Mouse (Mus musculus): Measurements from ENCODE around the gene Kcnip2. TPM values are rescaled to one million over a fixed set of nuclear protein-coding genes. Genes with fewer than 3 reads are reported as not detected.

Kcnip2 gene
- polyA plus RNA-seq (2012; fragmentation: generic; extraction: Trizol) = not detected
- long read RNA-seq, experiment 1 = 0 reads
- long read RNA-seq, experiment 2 = 0 reads

DNA sequence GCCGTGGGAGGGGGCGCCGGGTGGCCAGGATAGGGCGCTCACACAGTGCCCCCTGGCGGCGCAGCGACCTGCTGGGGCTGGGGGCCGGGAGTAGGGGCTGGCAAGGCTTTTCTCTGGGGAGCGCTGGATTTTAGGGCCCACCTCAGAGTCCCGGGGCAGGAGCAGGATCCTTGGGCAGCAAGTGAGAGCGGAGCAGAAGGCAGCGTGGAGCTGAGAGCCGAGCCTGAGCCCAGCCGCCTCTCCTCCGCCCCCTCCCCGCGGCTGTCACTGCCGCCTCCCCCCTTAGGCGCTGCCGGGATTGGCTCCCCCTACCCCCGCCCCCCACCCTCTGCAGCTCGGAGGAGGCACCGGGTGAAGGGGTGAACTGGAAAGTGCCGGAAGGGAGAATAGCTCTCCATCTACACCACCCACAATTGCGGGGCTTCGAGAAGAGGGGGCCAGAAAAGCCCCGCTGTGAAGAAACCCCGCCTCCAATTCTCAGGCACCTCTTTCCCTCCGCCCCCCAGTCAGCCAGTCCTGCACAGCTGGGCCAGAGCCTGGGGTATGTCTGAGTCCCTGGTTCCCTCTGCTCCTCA lies at the start of gene Kcnip2:
Gene Kcnip2, minus strand, starts transcription at position 231 of the 575 bp plus-strand sequence.
- Histone ChIP-seq H3K4me3 (ENCODE audit: insufficient read depth, poor library complexity, severe bottlenecking) (no peak within 1 kb of the TSS), H3K79me3 (ENCODE audit: low read depth) (no peaks in the 10 kb centered on the region), H3ac (ENCODE audit: control insufficient read depth, insufficient read length, low read depth) (no peak within 1 kb of the TSS), H3K36me3 (ENCODE audit: control insufficient read depth, insufficient read depth) (no peaks in the 10 kb centered on the region), H3K27me3 (ENCODE audit: control insufficient read depth, insufficient read depth, insufficient read length) (peaks cover 6% of the 10 kb centered on the region), H3K79me2 (ENCODE audit: control insufficient read depth, insufficient read depth) (no peaks in the 10 kb centered on the region)
- no peak for TF ChIP-seq CTCF (IDR thresholded peaks at IDR 0.05; ENCODE audit: control insufficient read depth, insufficient read depth, insufficient read length)
- TF ChIP-seq FOSL1 (IDR thresholded peaks at IDR 0.05; ENCODE audit: insufficient read depth, low read length, poor library complexity, severe bottlenecking) = no peak

DNA sequence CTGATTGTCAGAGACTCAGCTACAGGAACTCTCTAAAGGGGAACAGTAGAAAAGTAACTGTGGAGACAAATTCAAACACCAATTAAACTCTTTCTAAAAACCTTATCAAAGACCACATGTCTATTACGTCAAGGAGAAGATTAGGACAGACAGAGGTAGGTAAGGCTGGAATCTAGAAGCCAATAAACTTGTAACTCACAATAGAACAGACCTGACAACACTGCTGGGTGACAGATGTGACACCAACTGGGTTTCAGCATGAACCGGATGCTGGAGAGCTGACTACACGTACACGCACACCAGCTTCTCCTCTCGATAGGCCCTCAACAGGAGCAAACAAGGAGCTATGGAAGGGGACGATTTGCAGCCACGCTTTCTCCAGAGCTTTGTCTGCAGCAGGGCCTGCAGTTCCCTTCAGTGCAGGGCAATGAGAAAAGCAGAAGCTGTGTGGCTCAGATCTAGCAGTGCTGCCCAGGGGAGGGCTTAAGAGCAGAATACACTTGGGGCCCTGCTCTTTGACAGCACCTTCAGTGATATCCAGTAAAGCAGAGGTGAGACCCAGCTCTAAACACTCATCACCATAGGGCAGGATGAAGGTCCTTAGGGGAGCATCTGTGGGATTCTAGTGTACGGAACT lies 39.5 kb upstream of the Kcnip2 start:
- no peaks in the 10 kb centered on the region for H3K79me2 ChIP-seq (ENCODE audit: control insufficient read depth, insufficient read depth)
- no peaks in the 10 kb centered on the region for H3K27me3 ChIP-seq (ENCODE audit: control insufficient read depth, insufficient read depth, insufficient read length)
- H3ac ChIP-seq (ENCODE audit: control insufficient read depth, insufficient read length, low read depth) = no peak overlapping the region
- no peaks in the 10 kb centered on the region for H3K36me3 ChIP-seq (ENCODE audit: control insufficient read depth, insufficient read depth)
- TF ChIP-seq USF1 (IDR thresholded peaks at IDR 0.05; ENCODE audit: low read depth) = no peak
- no peak for TF ChIP-seq MYOG (IDR thresholded peaks at IDR 0.05; ENCODE audit: control insufficient read depth, extremely low read depth, insufficient read length)
- no peak for TF ChIP-seq FOSL1 (IDR thresholded peaks at IDR 0.05; ENCODE audit: insufficient read depth, low read length, poor library complexity, severe bottlenecking)
- TF ChIP-seq CEBPB (IDR thresholded peaks at IDR 0.05; ENCODE audit: low read depth) = no peak
- TF ChIP-seq MYOD1 (IDR thresholded peaks at IDR 0.05; ENCODE audit: control insufficient read depth, insufficient read length, low read depth) = no peak
- no peak for TF ChIP-seq MAX (IDR thresholded peaks at IDR 0.05)
- TF ChIP-seq CTCF (IDR thresholded peaks at IDR 0.05; ENCODE audit: control insufficient read depth, insufficient read depth, insufficient read length) = no peak
- H3K79me3 ChIP-seq (ENCODE audit: low read depth) = no peaks in the 10 kb centered on the region
- no peak overlapping the region for H3K4me3 ChIP-seq (ENCODE audit: insufficient read depth, poor library complexity, severe bottlenecking)

DNA sequence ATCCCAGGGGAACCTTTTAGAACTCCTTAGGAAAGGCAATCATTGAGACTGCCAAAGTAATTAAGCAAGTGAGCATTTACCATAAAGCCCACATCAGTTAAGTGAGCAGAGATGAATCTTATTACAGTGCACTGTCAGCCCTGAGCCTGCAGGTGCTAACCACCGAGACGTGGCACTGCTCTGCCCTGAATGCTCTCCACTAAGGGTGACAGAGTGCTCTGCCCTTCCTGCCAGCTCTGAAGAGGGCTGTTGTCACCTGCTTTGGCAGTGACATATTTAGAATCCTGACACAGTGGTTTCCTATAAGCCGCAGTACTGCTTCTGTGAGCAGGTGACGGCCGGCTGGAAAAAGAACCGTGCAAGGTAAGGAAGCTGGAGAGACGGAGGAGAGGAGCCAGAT lies 38.7 kb upstream of the Kcnip2 start:
- no peak for TF ChIP-seq CTCF (IDR thresholded peaks at IDR 0.05; ENCODE audit: control insufficient read depth, insufficient read depth, insufficient read length)
- TF ChIP-seq USF1 (IDR thresholded peaks at IDR 0.05; ENCODE audit: low read depth) = no peak
- no peak for TF ChIP-seq MYOD1 (IDR thresholded peaks at IDR 0.05; ENCODE audit: control insufficient read depth, insufficient read length, low read depth)
- TF ChIP-seq CEBPB (IDR thresholded peaks at IDR 0.05; ENCODE audit: low read depth) = no peak
- no peak for TF ChIP-seq MYOG (IDR thresholded peaks at IDR 0.05; ENCODE audit: control insufficient read depth, extremely low read depth, insufficient read length)
- no peak for TF ChIP-seq MAX (IDR thresholded peaks at IDR 0.05)
- no peak overlapping the region for H3ac ChIP-seq (ENCODE audit: control insufficient read depth, insufficient read length, low read depth)
- no peaks in the 10 kb centered on the region for H3K27me3 ChIP-seq (ENCODE audit: control insufficient read depth, insufficient read depth, insufficient read length)
- no peaks in the 10 kb centered on the region for H3K36me3 ChIP-seq (ENCODE audit: control insufficient read depth, insufficient read depth)
- no peaks in the 10 kb centered on the region for H3K79me3 ChIP-seq (ENCODE audit: low read depth)
- H3K79me2 ChIP-seq (ENCODE audit: control insufficient read depth, insufficient read depth) = no peaks in the 10 kb centered on the region
- no peak overlapping the region for H3K4me3 ChIP-seq (ENCODE audit: insufficient read depth, poor library complexity, severe bottlenecking)

DNA sequence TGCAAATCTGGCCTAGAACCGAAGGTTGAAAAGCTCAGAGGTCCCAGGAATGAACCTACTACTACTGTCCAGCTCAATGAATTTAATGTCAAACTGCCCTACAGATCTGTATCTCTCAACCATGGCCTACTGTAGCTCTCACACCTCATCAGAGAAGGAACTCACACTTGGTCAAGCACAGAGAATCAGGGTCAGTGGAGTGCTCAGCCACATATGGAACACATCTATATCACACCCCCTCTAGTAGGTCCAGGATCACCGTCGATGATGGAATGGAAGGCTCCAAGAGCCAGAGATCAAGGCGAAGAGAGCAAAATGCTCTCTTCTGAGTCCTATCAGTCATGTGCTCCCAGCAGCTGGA lies 31.9 kb upstream of the Kcnip2 start:
- no peaks in the 10 kb centered on the region for H3K36me3 ChIP-seq (ENCODE audit: control insufficient read depth, insufficient read depth)
- H3K27me3 ChIP-seq (ENCODE audit: control insufficient read depth, insufficient read depth, insufficient read length) = no peaks in the 10 kb centered on the region
- H3K4me3 ChIP-seq (ENCODE audit: insufficient read depth, poor library complexity, severe bottlenecking) = no peak overlapping the region
- no peaks in the 10 kb centered on the region for H3K79me2 ChIP-seq (ENCODE audit: control insufficient read depth, insufficient read depth)
- no peak overlapping the region for H3ac ChIP-seq (ENCODE audit: control insufficient read depth, insufficient read length, low read depth)
- TF ChIP-seq FOSL1 (IDR thresholded peaks at IDR 0.05; ENCODE audit: insufficient read depth, low read length, poor library complexity, severe bottlenecking) = no peak
- TF ChIP-seq MAX (IDR thresholded peaks at IDR 0.05) = no peak
- TF ChIP-seq MYOG (IDR thresholded peaks at IDR 0.05; ENCODE audit: control insufficient read depth, extremely low read depth, insufficient read length) = no peak
- TF ChIP-seq CTCF (IDR thresholded peaks at IDR 0.05; ENCODE audit: control insufficient read depth, insufficient read depth, insufficient read length) = no peak
- no peaks in the 10 kb centered on the region for H3K79me3 ChIP-seq (ENCODE audit: low read depth)

DNA sequence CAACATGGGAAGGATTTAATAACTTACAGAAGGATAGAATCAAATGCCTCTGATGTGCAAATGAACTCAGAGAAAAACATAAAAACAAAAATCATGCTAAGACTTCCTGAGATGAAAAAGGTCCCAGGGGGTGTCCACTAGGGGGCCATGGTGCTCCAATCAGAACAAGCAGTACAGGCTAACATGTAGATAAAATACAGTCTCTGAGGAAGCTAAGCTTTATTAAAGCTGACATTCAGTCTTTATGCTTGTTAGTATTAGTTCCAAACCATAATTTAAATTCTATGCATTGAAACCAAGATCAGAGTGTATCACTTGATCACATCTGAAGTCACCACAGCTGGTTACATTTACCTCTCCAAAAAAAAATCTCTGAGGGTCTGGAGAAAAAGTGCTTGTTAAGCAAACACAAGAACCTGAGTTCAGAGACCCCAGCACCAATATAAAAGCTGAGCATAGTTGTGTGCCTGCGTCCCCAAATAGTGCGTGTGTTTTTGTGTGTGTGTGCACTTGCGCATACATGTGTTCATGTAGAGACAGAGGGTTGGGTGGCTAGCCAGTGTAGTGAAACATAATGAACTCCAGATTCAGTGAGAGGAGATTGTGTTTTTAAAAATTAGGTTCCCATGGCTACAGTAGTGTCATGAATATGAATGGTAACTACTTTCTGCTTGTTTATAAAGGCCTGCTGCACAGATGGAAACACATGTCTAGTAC lies 31.3 kb upstream of the Kcnip2 start:
- no peaks in the 10 kb centered on the region for H3K79me2 ChIP-seq (ENCODE audit: control insufficient read depth, insufficient read depth)
- TF ChIP-seq CEBPB (IDR thresholded peaks at IDR 0.05; ENCODE audit: low read depth) (no peak), USF1 (IDR thresholded peaks at IDR 0.05; ENCODE audit: low read depth) (no peak), CTCF (IDR thresholded peaks at IDR 0.05; ENCODE audit: control insufficient read depth, insufficient read depth, insufficient read length) (no peak), MYOG (IDR thresholded peaks at IDR 0.05; ENCODE audit: control insufficient read depth, extremely low read depth, insufficient read length) (no peak), MAX (IDR thresholded peaks at IDR 0.05) (no peak), MYOD1 (IDR thresholded peaks at IDR 0.05; ENCODE audit: control insufficient read depth, insufficient read length, low read depth) (no peak), FOSL1 (IDR thresholded peaks at IDR 0.05; ENCODE audit: insufficient read depth, low read length, poor library complexity, severe bottlenecking) (no peak)
- H3K79me3 ChIP-seq (ENCODE audit: low read depth) = no peaks in the 10 kb centered on the region
- no peaks in the 10 kb centered on the region for H3K27me3 ChIP-seq (ENCODE audit: control insufficient read depth, insufficient read depth, insufficient read length)
- H3K4me3 ChIP-seq (ENCODE audit: insufficient read depth, poor library complexity, severe bottlenecking) = no peak overlapping the region
- H3K36me3 ChIP-seq (ENCODE audit: control insufficient read depth, insufficient read depth) = no peaks in the 10 kb centered on the region
- no peak overlapping the region for H3ac ChIP-seq (ENCODE audit: control insufficient read depth, insufficient read length, low read depth)

All from C2C12 (cell line).